Mouse (Mus musculus) thymus, adult 2 months (tissue): Measurements from ENCODE around the gene Csf2rb.

Source experiments
- CTCF ChIP-seq: fragments of 200-500 bp; IDR thresholded peaks from 2 replicates; pipeline ENCODE4 v1.5.1; 2012; ENCODE audit warnings: mild to moderate bottlenecking, control low read depth, low read length, moderate library complexity, borderline replicate concordance; ENCODE audit not compliant: control insufficient read depth, poor library complexity, insufficient read depth; ENCODE audit errors: extremely low read depth
- POLR2A ChIP-seq: fragments of 200-500 bp; IDR thresholded peaks from 2 replicates; pipeline ENCODE4 v1.6.1; 2012; ENCODE audit warnings: mild to moderate bottlenecking, low read length, control low read depth, moderate library complexity; ENCODE audit not compliant: control insufficient read depth, poor library complexity, insufficient read depth; ENCODE audit errors: extremely low read depth

DNA sequence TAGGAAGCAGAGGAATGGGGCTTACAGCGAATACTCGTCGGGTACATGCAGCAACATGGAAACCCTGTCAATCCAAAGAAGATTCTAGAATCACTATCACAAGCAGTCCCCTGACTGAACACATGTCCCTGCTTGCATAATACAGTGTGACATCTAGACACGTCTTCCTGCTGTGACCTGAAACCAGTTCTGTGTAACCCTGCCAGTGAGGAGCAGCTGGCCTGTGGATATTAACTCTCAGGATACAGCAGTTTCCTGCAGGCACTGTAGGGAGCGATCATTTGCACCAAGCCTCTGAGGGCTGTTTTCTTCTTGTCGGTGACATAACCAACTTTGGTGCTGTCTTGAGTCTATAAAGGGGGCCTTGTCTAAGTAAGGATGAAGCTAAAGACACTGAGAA is 75.8 kb downstream of the Csf2rb start:
- no peak for TF ChIP-seq CTCF
- TF ChIP-seq POLR2A: no peak
